Mouse (Mus musculus) left cerebral cortex, adult 8-10 months (tissue): ENCODE measurements at regions not wholly inside any gene's neighbourhood (a gene's known extent, or its start where the extent isn't known, plus 50 kb on each side); places are given as distances from the start of the nearest gene placed in this dataset.
"Not testable (repeated sequence)": the region's sequence is repeated elsewhere in the genome, so short reads cannot be mapped to it uniquely, and the experiment has no call there.

ENCODE experiments used
- DNase-seq, 2 experiments: peaks; one replicate each; pipeline ENCODE4 v3.0.0; 2022; ENCODE audit warnings: low spot score in 2 of 2

DNA sequence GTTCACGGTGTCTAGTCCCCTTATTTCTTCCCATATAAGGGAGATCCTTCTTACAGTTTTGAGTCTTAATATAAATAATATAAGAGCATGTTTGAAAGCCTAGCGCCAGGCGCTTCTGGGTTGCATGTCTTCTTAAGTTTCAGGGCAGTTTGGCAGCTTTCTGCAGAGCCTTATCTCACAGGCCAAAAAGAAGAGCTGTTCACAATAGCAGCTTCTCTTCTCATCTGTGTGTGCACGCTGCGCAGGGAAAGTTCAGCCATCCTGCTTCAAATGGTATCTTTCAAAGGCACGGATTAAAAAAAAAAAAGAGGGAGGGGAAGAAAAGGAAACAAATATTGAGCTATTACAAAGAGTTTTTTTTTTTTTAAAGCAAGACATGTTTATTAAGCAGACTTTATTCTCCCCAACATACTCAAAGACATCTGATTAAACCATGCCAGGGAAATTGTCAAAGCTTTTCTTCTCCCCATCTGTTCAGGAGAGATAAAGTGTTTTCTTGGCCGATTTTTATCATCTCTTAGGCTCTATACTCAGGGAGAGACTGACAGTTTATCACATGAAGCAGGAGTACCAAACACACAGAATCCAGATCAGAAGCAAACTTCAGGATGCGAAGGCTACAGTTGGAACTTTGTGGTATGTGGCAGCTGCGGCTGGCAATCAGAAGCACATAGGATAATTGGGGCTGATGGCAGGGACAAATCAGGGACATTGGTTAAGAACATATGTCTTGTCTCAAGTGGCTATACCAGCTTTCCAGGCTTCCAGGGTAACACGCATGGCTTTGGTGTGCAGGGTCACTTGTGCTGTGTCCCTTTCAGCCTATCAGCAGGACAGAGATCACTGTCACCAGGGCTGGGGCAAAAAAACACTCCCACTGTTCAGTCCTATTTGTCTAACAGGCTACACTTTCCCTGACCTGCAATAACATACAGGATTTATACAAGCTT, 206.9 kb upstream of the Pfkp start:
- DNase-seq = no peak

DNA sequence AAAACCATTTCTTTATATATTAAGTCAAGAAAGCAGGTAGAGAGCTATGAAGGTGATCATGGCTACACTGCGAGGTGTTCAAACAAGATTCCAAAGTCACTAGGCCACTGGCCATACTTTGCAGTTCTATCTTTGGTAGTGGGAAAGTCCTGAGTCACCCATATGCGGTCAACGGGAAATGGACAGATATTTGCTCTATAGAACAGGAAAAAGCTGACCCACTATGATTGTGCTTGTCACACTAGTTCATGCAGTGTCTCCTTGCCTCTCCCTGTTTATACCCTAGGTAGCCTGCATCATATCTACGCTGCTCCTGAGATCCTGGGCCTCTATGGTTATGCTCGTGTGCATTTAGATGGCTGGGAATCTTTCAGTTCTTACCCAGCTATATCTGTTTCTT, 188.9 kb upstream of the Pfkp start:
- DNase-seq = no peak

DNA sequence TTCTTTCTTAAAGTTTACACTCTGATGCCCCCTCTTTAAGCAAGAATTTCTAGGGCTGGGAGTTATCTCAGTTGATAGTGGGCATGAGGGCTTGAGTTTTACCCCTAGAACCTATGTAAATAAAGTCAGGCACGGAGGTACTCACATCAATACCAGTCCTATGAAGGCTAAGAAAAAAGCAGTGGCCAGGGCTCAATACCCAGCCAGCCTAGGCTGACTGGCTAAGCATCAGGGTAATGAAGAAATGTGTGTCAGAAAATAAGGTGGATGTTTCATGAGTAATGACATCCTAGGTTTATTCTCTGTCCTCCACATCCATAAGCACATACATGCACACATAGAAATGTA, 188.5 kb upstream of the Pfkp start:
- DNase-seq = no peak

DNA sequence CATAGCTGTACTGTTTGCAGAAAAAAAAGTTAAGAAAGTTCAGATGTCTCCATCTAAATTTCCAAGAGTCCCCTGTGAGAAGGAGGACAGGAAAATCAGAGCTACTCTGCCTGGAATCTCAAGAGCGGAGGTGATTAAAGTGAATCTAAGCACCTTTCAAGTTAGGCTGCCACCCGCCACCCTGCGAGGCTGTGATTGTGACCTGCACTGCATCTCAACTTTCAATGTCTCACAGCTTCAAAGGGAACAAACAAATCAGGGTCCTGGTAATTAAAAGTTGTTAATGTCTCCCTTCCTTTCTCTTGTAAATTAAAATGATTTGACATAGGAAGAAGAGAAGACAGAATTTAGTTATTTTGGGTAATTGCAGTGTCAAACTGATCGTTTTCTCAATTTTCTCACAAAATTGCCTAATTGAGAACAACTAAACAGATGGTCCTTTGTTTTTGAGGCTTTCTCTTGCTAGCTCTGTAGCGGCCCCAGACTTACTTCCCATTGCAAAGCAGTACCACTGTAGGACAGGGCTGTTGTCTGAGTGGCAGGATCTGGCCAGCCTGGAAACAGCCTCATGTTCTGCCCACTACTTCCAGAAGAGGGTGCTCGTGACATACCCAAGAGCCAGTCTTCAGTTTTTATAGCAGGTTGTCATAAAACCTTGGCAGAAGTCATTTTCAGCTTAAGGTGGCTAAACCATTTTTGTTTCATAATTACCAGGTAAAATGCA, 187.9 kb upstream of the Pfkp start:
- peak; percentile 12 to 29 for DNase-seq

DNA sequence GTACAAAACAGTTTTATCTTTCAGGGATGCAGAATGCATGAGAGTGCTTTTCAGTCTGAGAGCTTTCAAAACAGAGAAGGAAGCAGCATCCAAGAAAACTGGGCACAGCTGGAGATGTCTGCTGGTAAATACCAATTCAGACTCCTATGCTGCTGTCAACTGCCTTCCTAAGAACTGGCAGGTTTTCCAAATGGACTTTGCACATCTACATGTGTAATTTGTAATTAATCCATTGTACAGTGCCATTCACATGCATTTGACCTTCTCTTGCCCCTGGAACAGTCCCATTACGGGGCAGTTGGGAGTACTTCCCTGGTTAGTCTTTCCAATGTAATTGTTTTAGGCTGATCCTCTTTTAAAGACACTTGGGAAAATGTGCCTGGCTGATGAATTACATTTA, 181.3 kb upstream of the Pfkp start:
- DNase-seq = no peak

DNA sequence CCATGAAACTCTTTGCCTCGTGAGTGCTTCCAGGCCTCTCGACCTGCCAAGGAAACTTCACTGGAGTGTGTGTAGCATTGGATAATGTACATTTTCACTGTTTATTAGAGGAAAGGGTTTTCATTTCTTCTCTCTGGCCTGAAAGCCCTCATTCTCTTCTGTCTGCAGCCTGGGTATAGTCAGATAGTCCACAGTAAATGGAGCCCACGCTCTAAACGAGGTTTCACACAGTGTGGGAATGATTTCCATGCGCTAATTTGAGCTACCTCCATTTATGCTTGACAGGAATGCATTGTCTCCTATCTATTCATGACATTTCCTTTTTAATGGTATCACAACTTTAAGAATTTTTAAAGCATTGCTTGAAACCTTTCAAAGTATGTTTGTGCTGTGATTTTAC, 180.8 kb upstream of the Pfkp start:
- DNase-seq = no peak

DNA sequence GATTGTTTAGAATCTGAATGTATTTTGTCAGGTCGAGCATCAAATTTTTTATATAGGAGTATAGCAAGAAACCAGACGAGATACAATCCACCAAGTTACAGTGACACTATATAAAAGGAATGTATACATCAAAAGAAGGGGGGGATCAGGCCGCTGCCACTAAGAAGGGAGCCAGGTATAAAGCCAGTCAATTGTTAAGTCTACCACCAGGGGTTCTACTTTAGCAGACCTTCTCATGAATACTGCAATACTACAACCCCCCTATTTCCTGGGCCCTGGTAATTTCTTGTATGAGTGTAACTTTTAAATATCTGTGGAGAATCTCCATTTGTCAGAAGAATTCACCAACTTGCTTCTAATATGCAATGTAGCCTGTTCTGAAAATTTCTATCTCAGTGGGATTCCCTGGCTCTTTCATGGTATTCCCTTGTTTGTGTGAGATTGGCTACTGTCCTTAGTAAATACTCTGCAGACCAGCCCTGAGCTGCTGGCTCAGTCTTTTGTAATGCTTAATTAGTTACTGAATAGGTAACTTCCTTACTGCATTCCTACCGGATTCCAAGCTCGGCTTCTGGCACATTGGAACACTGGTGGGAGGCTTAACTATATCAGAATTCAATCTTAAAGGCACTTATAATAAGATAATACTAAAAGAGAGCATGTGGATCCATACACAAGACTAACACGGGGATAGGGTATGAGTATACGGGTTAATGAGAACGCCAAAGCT, 180.2 kb upstream of the Pfkp start:
- DNase-seq = not testable (repeated sequence)

DNA sequence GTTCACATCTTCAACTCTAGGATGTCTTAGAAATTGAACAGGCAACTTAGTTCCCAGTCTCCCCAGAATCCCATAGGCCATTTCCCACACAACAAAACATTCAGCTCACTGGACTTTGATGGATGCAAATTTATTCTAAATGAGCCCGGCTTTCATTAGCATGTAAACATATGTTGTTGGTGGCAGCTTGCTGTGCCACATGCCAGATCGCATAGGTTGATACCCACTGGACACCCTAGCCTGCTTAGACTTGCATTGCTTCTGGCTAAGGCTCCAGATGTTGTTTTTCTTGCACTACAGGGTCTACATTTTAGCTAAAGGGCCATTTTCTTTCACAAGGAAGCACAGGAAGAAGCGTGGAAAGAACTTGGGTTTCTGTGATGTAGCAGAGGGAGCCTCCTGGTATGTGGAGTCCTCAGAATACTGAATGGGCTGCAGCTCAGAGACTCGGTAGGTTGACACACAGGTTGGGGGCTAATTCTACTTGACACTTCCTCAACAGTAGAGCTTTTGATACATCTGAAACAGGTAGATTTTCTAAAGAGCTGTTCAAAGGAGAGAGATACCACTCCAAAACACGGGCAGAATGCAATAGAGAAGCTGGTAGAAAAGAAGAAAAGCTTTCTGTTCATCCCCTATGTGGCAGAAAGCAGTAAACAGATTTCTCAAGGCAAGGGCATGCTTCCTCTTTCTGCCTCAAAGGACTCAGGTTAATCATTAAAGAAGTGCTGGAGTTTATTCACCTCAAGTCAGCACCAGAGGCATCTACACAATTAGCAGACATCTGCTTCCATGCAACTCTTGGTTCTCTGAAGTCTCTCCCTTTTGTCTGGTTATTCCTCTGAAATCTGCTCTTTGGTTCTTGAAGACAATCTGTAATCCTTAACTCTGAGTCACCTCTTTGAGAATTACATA, 153.9 kb upstream of the Pfkp start:
- no peak for DNase-seq

DNA sequence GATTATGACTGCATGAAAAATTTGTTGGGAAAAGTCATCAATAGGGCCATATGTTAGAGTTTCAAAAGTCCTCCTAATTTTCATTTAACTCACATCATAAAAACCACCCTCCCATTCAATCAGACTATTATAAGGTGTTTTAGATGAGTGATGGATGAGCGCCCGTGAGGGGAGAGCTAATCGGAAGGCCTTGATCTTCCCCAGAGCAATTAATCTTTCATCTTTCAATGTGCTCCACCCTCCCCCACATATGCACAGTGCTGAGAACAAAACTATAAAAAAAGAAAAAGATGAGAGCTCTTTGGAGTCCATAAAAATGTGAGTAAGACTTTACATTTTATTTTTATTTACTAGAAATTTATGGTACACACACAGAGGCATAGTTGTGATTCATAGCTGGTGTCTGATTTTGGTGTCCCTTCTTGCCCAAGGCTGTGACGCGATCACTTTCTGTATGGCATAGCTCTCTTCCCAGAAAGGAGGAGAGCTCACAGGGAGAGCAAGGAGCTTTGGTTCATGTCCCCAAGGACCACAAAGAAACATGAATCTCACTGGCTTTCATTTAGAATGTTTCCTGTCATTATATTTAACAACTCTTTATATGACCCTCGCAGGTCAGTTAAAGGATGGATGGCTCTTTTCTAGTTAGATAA, 119.5 kb upstream of the Pfkp start:
- no peak for DNase-seq

DNA sequence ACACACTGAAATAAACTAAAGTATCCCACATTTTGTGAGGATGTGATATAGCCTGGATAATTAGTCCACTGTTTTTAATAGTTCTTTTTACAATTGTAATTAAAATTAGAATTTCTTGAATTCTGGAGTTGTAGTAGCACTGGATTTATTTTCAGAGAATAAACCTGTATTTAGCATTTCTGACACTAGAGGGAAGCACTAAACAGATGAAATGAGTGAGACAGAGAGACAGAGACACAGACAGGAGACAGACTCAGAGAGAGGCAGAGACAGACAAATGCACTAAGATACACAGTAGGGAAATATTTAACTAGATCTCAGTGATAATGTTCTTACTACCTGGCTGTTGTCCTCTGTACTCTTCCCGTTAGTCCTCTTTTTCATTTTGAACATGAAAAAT, 108.6 kb upstream of the Pfkp start:
- DNase-seq = no peak

DNA sequence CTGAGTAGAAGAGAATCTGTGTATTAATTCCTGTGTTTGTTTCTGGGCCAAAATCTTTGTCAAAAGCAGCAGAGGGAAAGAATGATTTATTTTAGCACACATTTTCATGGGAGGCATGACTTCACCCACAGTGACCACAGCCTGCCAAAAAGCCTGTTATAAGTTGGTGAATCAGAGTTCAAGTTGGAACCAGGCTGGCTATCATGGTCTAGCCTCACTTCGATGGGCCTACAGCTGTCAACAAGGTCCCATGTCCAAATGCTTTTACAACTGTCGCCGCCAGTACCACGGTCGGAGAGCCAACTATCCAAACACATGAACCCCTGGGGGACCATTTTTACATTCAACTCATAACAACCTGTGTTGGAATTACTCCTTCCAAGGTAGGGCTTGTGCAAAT, 103.0 kb upstream of the Pfkp start:
- no peak for DNase-seq

DNA sequence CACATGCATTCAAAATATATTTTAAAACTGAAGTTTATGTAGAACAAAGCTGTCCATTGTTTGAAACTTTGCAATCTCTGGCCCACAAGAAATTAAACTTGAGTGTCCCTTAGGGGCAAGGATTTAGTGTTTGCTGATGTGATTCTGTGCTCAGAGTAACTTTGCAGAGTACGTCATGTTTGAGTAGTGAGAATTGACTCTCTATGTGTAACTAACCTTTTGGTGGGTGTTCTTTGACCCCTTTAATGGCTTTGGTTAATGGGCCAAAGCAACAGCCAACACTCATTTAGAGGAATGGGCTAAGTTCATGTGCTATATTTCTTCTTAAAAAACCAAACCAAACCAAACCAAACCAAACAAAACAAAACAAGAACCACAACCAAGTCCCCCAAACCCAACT, 102.6 kb upstream of the Pfkp start:
- no peak for DNase-seq

DNA sequence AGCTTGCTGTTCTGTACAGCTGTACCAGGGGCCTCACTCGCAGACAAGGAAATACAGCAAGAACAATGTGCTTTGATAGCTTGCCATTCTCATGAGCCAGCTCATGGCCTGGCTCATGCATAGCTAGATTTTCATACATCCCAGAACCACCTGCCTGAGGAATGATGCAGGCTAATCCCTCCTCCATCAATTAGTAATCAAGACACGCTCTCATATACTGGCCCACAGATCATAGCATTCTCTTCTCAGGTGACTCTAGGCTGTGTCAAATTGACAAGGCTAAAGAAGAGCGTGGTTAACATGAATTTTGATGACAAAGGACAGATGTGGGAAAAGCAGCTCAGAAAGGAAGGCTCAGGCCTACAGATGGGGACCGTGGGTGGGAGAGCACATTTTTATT, 93.3 kb upstream of the Pfkp start:
- DNase-seq = no peak

DNA sequence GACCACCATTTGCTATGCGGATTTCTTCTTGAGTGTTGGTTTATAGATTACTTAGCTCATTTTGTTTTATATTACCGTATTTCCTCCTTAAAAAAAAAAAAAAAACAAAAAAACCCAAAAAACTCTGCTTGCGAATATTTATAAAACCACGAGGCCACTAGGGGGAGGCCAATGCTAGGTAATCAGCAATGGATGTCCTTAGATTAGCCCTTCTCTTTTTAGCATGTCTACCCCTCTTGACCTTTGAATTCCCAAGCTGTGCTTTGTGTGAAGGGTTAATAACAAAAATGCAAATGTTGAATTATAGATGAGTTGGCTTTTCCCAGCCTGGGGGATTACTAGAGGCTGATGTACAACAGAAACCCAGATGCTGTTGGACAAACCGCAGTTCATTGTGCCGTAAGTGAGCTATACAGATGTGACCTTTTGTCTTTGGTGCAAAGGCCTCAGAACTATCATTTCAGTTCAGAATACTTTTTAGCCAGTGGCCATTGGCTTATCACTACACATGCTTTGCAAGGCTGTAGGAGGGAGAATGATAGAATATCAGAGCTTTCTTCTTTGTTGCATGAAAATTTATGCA, 88.5 kb upstream of the Pfkp start:
- no peak for DNase-seq
